Mouse (Mus musculus) bone marrow, adult 2 months (tissue): ENCODE data around the gene Manf. TPM values are rescaled to one million over a fixed set of nuclear protein-coding genes. Genes with fewer than 3 reads are reported as not detected.

Experiments
- H3K27ac ChIP-seq: fragments of 200-500 bp; 2 replicates; pipeline ENCODE4 v1.5.1; 2012; ENCODE audit warnings: low read depth, mild to moderate bottlenecking, control low read depth, inconsistent platforms, low read length; ENCODE audit not compliant: control insufficient read depth, poor library complexity, insufficient read depth
- H3K4me1 ChIP-seq: fragments of 200-500 bp; 2 replicates; pipeline ENCODE4 v1.6.1; 2011; ENCODE audit warnings: low read length; ENCODE audit not compliant: control insufficient read depth, insufficient read depth
- H3K4me3 ChIP-seq: fragments of 200-500 bp; replicated peaks from 2 replicates; pipeline ENCODE3; 2011; ENCODE audit warnings: mild to moderate bottlenecking, low read depth, low read length, control low read depth; ENCODE audit not compliant: control insufficient read depth
- CTCF ChIP-seq: fragments of 200-500 bp; IDR thresholded peaks from 2 replicates; pipeline ENCODE4 v1.5.1; 2011; ENCODE audit warnings: low read length, control low read depth; ENCODE audit not compliant: control insufficient read depth, insufficient read depth
- POLR2A ChIP-seq: fragments of 200-500 bp; IDR thresholded peaks from 2 replicates; pipeline ENCODE4 v1.6.1; 2011; ENCODE audit warnings: low read depth, mild to moderate bottlenecking, control low read depth, low read length, borderline replicate concordance; ENCODE audit not compliant: control insufficient read depth
- WGBS: fragments of 180-500 bp; shearing (Covaris S2); methylation state at CpG from one replicate; pipeline ENCODE4 v1.1.7; 2018; 5-methylcytosine and 5-hydroxymethylcytosine counted together
- polyA plus RNA-seq: library from polyadenylated mRNA; stranded (reverse); fragments of >200 nt; gene quantifications from 2 replicates; pipeline ENCODE4 v1.2.4, GENCODE M21; 2011; ENCODE audit warnings: low replicate concordance; ENCODE audit not compliant: missing spikeins, insufficient read depth, insufficient read length

Gene Manf
- polyA plus RNA-seq, 1 experiment: 100 TPM

DNA sequence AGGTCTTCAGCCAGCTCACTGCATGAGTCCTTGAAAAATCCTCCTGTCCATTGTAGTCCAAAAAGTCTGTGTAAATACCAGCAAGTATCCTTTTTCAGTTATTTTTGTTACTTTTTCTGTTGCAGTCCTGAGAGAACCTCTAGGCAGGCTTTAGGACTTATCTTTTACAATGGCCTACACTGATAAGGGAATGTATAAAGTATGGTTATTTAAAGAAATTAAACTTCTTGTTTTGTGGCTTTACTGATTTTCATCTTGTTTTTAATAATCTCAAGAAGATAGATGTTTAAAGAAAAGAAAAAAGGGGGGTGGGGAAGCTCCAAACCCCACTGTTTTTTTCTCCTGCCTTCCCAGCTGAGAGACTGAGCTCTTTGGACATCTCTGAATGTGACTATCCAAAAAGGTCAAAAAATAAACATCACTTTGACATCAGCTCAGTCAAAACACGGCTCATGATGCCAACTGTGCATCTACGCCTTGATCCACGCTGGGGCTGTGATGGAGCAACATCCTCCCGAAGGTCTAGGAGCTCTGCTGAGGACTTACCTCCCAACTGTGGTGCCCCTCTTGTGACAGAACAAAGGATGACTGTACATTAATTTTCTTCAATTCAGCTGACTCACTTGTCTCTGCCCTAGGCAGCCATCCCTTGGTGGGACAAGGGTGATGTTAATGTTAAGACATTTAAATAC is 11.5 kb upstream of the Manf start:
- Histone ChIP-seq H3K4me1 (no peaks in the 10 kb centered on the region; the same call in none of the 2 replicates), H3K4me3 (no peak overlapping the region), H3K27ac (no peak overlapping the region)
- WGBS: 44% methylated on average over 4 of the region's 4 CpGs
- no peak for TF ChIP-seq POLR2A

DNA sequence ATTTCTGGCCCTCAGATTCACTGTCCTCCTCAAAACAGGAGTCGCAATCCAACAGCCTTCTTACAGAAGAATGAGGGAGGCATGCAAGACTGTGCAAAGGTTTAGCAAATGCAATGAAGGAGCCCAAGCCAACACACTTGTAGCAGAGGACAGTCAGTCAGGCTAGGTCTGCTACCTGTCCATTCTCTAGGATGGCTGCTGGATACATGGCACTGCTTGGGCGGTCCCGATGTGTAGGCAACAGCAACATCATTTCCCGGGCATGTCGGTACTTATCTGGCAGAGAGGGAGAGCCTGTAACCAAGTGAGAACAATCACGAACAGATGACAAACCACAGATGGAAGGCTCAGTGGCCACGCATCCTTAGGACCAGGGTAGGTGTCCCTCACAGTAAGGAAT is 9.8 kb upstream of the Manf start:
- WGBS: 84% methylated on average over 7 of the region's 7 CpGs

DNA sequence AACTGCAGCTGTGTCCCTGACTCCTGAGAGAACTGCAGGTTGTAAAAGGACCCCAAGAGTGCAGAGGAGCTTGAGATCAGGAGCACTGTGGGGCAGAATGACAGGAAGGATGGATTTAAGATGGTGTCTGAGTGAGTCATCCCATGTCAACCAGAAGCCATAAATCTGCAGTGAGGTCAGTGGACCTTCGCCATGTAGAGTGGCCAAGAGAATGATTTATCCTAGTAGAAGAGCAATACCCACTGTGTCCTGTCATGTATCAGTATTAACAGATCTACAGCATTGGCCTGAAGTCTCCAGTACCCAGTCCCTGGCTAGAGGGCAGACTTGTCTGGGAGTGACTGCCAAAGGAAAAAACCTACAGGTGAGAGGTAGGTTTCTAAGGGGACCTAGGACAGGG is 7.1 kb upstream of the Manf start:
- TF ChIP-seq CTCF (no peak), POLR2A (no peak)
- 69% methylated on average over 1 of the region's 1 CpGs for WGBS
- no peaks in the 10 kb centered on the region; the same call in 1 of the 2 replicates for H3K4me1 ChIP-seq
- no peak overlapping the region for H3K27ac ChIP-seq
- H3K4me3 ChIP-seq: no peak overlapping the region

More for the DNA sequence above, 9.8 kb upstream of the Manf start:
- no peak for TF ChIP-seq POLR2A
- TF ChIP-seq CTCF: no peak
- Histone ChIP-seq H3K4me3 (no peak overlapping the region), H3K4me1 (no peaks in the 10 kb centered on the region; the same call in 1 of the 2 replicates), H3K27ac (no peak overlapping the region)

DNA sequence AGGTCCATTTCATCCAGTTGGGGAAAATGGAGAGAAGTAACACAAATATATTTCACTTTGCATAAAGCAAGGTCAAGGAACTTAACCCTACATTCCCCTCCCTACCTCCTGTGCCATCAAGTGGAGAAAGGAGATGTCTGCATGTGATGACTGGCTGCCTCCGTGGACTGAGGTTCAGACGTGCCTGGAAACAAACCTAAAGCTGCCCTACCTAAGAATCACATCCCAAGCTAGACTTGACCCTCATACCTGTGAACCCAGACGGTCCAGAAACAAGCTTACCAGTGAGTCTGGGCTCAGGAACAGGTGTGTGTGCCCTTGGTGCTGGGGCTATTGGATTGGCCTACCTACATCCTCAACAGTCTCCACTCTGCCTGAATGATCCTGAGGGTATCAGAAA is 1.5 kb upstream of the Manf start:
- H3K4me1 ChIP-seq: 0 out of 2 replicates have a peak, but pooled peaks cover 2% of the 10 kb centered on the region
- 72% methylated on average over 3 of the region's 3 CpGs for WGBS
- no peak for TF ChIP-seq POLR2A
- TF ChIP-seq CTCF: no peak
- no peak overlapping the region for H3K4me3 ChIP-seq
- H3K27ac ChIP-seq: no peak overlapping the region

DNA sequence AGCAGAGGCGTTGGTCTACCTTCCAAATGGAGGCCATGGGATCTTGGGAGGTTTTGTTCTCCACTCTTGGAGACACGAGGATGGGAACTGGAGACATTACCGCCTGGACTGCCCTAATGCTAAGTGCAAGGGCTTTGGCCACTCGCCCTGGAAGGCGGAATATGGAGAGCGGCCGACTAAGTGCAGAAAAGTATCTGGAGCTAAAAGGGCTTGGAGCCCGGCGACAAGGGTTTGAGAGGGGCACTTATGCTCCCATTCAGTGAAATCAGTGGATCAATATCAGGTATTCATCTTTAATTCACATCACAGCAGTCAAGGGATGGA is 735 bp upstream of the Manf start:
- 0 out of 2 replicates have a peak, but pooled peaks cover 2% of the 10 kb centered on the region for H3K4me1 ChIP-seq
- under 1% methylated on average over 9 of the region's 9 CpGs for WGBS

DNA sequence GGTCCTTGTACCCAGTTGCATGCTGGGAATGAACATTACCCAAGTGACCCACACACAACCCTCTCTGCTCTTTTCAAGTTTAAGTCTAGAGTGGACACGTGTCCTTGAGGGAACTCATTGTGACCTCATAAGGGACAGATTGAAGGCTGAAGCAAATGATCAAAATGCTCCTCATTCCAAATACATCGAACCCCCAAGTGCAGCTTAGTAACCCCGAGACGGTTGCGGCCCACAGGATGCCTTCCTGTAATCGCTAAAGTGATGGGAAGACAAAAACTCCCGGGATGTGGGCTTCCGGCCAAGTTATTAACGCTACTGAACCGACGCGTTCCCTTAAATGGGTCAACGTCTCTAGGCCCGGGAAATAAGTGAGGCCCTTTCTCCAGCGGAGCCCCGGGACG is 438 bp downstream of the Manf start:
- WGBS: under 1% methylated on average over 17 of the region's 17 CpGs

More for the DNA sequence above, 735 bp upstream of the Manf start:
- Histone ChIP-seq H3K4me3 (peak overlapping the region; percentile 82), H3K27ac (peak overlapping the region; percentile 87)
- TF ChIP-seq CTCF (no peak), POLR2A (no peak)

DNA sequence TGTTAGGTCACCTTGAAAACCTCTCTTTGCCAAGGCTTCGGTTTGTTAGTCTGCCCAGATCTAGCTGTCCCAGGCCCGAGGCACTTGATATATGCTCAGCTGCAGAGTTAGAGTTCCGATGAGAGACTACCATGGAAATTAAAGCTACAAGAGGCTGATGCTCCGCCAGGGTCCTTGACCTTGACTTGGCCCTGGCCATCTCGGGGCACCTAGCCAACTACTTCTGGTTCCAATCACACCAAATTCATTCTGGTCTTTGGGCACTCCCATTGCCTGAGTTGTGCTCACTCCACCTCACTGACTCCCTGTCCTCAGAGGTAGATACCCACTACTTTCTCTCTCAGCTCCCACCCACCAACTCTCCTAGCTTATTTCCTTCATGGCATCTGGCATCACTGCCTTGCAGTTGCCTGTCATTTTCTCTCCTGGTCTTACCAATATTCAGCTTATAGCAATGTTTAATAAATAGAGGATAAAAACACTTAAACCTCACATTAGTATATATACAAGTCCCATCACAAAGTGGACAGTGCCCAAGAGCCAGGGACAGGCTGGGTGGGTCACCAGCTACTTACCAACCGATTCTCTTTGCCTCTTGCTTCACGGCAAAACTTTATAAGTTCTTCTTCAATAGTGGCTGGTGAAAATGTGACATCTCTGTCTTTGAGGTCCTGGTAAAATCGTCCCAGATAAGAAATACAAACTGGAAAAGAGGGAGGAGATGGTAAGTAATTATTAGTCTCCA is 1.1 kb downstream of the Manf start:
- Histone ChIP-seq H3K4me1 (0 out of 2 replicates have a peak, but pooled peaks cover 2% of the 10 kb centered on the region), H3K4me3 (peak overlapping the region; percentile 73), H3K27ac (no peak overlapping the region)
- 69% methylated on average over 8 of the region's 8 CpGs for WGBS
- no peak for TF ChIP-seq POLR2A
- TF ChIP-seq CTCF: no peak

More for the DNA sequence above, 438 bp downstream of the Manf start:
- peak overlapping the region; percentile 73 for H3K4me3 ChIP-seq
- TF ChIP-seq CTCF (no peak), POLR2A (no peak)
- peak overlapping the region; percentile 88 for H3K27ac ChIP-seq
- 0 out of 2 replicates have a peak, but pooled peaks cover 2% of the 10 kb centered on the region for H3K4me1 ChIP-seq

DNA sequence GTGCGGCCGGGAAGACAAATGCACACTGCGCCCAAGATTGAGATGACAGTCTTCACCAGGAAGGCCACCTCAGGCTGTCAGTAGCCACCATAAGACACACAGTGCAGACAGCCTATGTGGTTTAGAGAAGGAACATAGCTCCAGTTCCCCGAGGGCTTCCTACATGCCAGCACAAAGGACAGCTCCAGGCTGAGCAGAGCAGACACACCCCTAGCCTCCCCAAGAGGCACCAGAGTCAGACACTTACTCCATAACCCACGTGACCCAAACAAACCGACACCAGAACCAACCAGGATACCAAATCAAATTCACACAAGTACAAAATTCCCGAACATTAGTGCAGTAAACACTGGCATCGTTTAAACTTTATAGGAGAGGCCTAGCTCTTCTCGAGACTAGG is 2.5 kb downstream of the Manf start:
- WGBS: 82% methylated on average over 9 of the region's 9 CpGs
- Histone ChIP-seq H3K4me3 (no peak overlapping the region), H3K4me1 (peaks cover 2% of the 10 kb centered on the region; the same call in 1 of the 2 replicates), H3K27ac (no peak overlapping the region; the same call in 1 of the 2 replicates)
- TF ChIP-seq POLR2A: no peak
- peak; percentile 7; the same call in 1 of the 2 replicates for TF ChIP-seq CTCF
